Mouse (Mus musculus): ENCODE results near the gene Agrp.
"Not testable (repeated sequence)": the region's sequence is repeated elsewhere in the genome, so short reads cannot be mapped to it uniquely, and the experiment has no call there.

Gene Agrp

GRCm38 (mm10) chr8:105601301-105601700 lies 35.9 kb downstream of the Agrp start:
- in situ Hi-C loops (cut with MboI, MseI) = no loop called here

GRCm38 (mm10) chr8:105598777-105599176 lies 38.4 kb downstream of the Agrp start:
- in situ Hi-C loops (cut with MboI, MseI) = no loop called here

- in situ Hi-C loops (cut with MboI, MseI) = no loop called here
Observed at GRCm38 (mm10) chr8:105596362-105597034, 40.7 kb downstream of the Agrp start.

- in situ Hi-C loops (cut with MboI, MseI) = no loop called here
Observed at GRCm38 (mm10) chr8:105594451-105595242, 42.5 kb downstream of the Agrp start.

GRCm38 (mm10) chr8:105593859-105594258 lies 43.3 kb downstream of the Agrp start:
- in situ Hi-C loops (cut with MboI, MseI) = no loop called here

GRCm38 (mm10) chr8:105592431-105592830 lies 44.8 kb downstream of the Agrp start:
- in situ Hi-C loops (cut with MboI, MseI) = no loop called here

- in situ Hi-C loops (cut with MboI, MseI) = loop anchor here (10.0 kb wide), 1 partner anchor 215 kb away; no protein-coding TSS in a partner anchor
Observed at GRCm38 (mm10) chr8:105579719-105580118, 57.5 kb downstream of the Agrp start.

- in situ Hi-C loops (cut with MboI, MseI) = no loop called here
Observed at GRCm38 (mm10) chr8:105575538-105575937, 61.7 kb downstream of the Agrp start.

- in situ Hi-C loops (cut with MboI, MseI) = no loop called here
Observed at GRCm38 (mm10) chr8:105574741-105575140, 62.5 kb downstream of the Agrp start.

- in situ Hi-C loops (cut with MboI, MseI) = no loop called here
Observed at GRCm38 (mm10) chr8:105573427-105573826, 63.8 kb downstream of the Agrp start.

- in situ Hi-C loops (cut with MboI, MseI) = no loop called here
Observed at GRCm38 (mm10) chr8:105571810-105572209, 65.4 kb downstream of the Agrp start.

GRCm38 (mm10) chr8:105566703-105567595 lies 70.2 kb downstream of the Agrp start:
- in situ Hi-C loops (cut with MboI, MseI) = no loop called here

- in situ Hi-C loops (cut with MboI, MseI) = no loop called here
Observed at GRCm38 (mm10) chr8:105565952-105566702, 71.1 kb downstream of the Agrp start, which contains the start of gene Atp6v0d1. Atp6v0d1 (minus strand) TSS chr8:105566047.

- in situ Hi-C loops (cut with MboI, MseI) = no loop called here
Observed at GRCm38 (mm10) chr8:105565401-105565881, 71.8 kb downstream of the Agrp start.

- in situ Hi-C loops (cut with MboI, MseI) = not testable (repeated sequence)
Observed at GRCm38 (mm10) chr8:105564573-105565229, 72.5 kb downstream of the Agrp start.

- in situ Hi-C loops (cut with MboI, MseI) = no loop called here
Observed at GRCm38 (mm10) chr8:105563871-105564270, 73.3 kb downstream of the Agrp start.

- in situ Hi-C loops (cut with MboI, MseI) = no loop called here
Observed at GRCm38 (mm10) chr8:105562863-105563262, 74.3 kb downstream of the Agrp start.

- in situ Hi-C loops (cut with MboI, MseI) = no loop called here
Observed at GRCm38 (mm10) chr8:105555230-105555629, 82.0 kb downstream of the Agrp start.

- in situ Hi-C loops (cut with MboI, MseI) = no loop called here
Observed at GRCm38 (mm10) chr8:105554087-105554486, 83.1 kb downstream of the Agrp start.

GRCm38 (mm10) chr8:105552824-105553223 lies 84.4 kb downstream of the Agrp start:
- in situ Hi-C loops (cut with MboI, MseI) = no loop called here

Data from regulatory T cell (primary cell).